Mouse (Mus musculus) thymus, postnatal 14 days (tissue): ENCODE measurements around the gene Spon1.

Experiments
- DNase-seq: peaks from one replicate; pipeline ENCODE4 v3.0.0; 2021

The Spon1 gene

DNA sequence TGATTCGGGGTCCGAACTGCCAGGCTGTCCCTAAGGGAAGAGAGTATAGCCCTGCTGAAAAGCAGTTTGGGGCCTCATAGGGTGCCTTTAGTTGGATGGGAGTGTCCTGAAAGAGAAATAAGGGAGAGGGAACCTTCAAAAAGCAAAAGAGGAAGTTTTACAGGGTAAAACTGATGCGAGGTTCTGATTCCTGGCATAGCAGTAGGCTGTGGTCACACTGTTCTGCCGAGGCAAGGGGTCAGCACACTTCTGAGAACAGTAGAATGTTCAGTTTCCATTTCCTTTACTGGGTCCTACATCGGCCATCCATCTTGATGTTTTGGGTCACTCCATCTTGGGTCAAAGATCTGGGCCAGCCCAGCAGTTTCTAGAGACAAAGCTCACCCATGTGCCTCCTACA lies 14.5 kb downstream of the Spon1 start:
- no peak for DNase-seq

DNA sequence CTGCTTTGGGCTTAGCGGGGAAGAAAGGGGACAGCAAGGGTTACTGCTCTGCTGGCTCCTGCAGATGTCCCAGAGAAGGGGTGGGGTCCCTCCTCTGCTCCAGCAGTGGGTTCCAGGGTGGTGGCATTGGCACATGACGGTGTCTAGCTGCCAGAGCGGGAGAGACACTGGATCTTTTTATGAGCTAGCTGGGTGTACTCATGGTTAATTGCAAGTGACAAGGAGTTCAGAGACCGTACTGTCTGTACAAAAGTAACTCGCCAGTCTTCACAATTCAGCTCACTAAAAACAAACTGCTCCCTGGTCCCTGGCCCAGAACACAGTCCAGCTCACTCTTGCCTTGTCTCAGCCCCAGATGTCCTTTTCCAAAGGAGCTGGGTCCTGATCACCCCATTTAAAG lies 26.2 kb downstream of the Spon1 start:
- DNase-seq: no peak

GRCm38 (mm10) chr7:113792871-113793270 lies 27.1 kb downstream of the Spon1 start:
- DNase-seq: no peak

DNA sequence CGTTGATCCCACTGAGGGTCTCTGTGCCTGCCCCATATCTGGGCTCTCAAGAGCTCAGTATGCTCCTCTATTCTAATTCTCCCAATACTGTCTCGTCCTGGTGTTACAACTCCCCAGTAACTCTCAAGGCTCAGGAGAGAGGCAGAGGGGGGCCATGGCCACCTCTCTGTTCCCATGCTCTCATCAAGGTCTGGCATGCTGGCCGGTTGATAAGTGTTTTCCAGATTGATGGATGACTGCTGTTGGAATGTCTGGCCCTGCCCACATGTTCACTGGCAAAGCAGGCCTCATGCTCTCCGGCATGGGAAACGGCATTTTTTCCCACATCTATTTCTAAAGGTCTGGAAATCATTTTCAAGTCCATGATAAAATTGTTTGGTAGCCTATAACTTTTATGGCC lies 29.4 kb downstream of the Spon1 start:
- no peak for DNase-seq

DNA sequence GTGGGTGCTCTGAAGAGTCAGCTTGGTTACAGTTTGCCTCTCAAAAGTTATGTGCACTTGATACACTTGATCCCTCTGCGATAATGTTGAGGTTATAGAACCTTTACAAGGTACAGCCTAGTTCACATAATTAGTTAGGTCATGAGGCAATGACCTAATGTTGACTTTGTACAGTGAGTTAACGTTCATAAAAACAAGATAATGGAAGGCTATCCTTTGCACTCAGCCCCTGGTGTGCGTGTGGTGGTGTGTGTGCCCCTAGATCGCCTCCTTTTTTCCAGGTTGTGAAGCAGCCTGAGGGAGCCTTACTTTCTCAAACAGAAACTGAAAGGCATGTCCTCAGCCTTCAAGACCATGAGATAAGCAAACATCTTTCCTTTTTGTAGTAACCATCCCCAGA lies 31.3 kb downstream of the Spon1 start:
- no peak for DNase-seq

GRCm38 (mm10) chr7:113798605-113799255 lies 32.9 kb downstream of the Spon1 start:
- no peak for DNase-seq

DNA sequence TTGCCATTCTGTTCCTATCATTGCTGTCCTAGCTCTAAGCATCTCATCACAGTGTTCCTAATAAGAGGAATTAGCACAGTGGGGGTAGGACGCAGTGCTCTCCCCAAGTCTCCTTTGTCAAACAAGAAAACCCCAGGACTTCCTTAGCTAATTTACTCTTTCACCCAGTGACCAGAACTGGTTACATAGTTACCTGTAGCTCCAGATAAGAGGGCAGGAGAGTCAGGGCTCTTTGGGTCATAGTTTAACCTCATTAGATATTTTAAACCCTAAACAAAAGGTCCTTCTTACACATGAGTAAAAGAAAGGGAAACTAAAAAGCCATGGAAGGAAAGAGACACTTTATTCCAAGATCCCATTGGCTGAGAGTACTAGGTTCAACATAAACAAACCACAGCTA lies 44.0 kb downstream of the Spon1 start:
- no peak for DNase-seq

DNA sequence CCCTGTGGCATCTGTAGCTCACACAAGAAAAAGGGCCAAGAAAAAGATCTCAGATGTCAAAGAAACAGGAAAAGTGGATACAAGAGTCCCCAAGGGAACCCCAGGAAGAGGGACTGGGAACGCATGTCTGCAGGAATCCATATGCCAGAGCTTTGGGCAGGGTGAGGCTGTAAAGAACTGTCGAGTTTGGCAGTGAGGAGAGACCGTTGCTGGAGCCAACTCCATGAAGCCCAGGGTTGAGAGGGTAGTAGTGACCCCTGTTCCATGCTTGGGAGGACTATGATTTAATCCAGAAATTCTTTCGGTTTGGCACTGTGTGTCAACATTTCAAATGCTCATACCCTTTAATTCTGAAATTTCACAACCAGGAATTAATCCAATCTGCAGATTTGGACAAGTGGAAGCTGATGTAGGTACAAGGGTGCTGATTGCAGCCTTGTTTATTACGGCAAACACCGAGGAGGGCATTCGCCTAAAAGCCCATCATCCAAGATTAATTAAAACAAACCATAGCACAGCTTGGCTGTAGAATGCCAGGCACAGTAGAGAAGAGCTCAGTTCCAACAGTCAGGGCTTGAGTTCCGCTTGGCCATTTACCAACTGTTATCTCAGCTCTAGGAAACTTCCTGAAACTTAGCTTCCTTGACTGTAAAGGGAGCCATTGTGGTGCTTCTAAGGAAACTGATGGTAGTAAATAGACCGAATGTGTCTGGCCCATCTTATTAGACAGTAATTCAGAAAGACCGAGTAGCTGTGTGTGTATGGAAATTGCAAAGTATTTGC lies 45.8 kb downstream of the Spon1 start:
- no peak for DNase-seq

- DNase-seq: no peak
These were observed 48.4 kb downstream of the Spon1 start for GRCm38 (mm10) chr7:113814101-113814779.

DNA sequence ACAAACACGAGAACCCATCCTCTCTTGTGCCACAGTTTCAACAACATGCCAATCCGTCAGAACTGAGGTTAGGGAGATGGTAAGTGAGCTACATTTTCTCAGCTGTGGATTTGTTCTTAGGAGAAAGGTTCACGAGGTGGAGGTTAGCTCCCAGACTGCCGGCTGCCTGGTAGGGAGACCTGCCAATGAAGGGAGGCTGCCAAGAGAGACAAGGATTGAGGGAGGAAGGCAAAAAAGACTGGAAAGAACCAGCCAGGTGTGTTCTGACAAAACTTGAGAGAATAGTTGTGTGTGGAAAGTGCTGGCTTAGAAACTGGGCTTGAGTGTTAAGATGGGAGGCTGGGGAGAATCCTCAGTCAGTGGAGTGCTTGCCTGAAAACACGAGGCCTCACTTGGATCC lies 49.9 kb downstream of the Spon1 start:
- DNase-seq: no peak

DNA sequence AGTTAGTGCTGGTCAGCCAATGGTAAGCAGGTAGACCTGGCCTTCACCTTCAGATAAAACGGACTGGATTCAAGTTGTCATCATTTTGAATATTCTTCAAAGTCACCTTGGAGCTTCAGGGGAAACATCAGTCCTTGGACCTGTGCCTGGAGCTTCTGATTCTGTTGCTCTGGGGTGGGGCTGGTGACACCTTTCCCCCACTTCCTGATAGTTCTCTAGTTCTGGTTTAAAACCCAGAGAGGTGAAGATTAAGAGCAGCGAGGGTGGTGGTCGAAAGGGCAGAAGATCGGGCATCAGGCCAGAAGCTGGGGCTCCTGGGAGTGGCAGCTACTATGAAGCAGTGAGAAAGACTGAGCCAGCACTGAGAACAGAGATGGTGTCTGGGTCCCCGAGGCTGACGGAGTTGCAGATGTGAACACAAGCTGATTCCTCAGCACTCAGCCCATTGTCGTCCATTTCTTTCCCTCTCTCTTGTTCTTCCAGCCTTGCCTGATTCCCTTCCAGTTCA lies 51.1 kb downstream of the Spon1 start:
- DNase-seq: no peak

GRCm38 (mm10) chr7:113818116-113818515 lies 52.3 kb downstream of the Spon1 start:
- no peak for DNase-seq

DNA sequence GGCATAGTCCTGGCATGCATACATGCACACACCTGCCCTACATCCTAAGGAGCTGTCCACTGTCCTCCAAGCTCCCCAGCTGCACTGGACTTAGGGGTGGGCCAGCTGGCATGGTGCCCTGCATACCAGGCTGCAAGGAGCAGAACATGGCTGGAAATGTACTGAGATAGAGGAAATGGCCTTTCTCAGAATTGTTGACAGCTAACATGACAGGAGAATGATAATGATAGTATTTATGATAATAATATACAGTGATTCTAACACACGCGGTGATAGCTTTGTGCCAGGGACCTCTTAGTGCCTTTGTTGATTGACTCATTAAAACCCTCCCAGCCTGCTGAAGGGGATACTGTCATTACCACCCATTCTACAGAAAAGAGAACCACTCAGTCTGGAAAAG lies 54.4 kb downstream of the Spon1 start:
- no peak for DNase-seq

- DNase-seq: no peak
These were observed 57.2 kb downstream of the Spon1 start for GRCm38 (mm10) chr7:113823026-113823425.

- DNase-seq: no peak
These were observed 58.9 kb downstream of the Spon1 start for GRCm38 (mm10) chr7:113824651-113825050.

GRCm38 (mm10) chr7:113825498-113826205 lies 59.9 kb downstream of the Spon1 start:
- DNase-seq: no peak

GRCm38 (mm10) chr7:113826510-113826909 lies 60.7 kb downstream of the Spon1 start:
- no peak for DNase-seq

DNA sequence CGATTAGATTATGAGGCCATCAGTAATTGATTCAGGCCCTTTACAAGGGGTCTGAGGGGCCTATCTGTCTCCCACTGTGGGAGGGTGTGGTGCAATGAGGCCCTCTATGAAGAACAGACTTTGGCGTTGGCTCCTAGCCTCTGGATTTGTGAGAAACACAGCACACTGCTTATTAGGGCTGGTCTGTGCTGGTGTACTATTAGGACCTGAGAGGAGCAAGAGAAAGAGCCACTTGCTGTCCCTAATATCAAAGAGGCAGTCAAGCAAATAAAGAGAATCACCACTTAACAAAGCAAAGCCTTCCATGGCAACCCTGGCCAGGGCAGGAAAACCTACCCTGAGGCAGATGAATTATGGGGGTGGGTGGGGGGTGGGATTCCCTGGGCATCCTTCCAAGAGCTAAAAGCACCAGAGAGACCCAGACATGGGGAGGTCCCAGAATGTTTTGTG lies 62.3 kb downstream of the Spon1 start:
- DNase-seq: no peak

GRCm38 (mm10) chr7:113828576-113828975 lies 62.8 kb downstream of the Spon1 start:
- DNase-seq: no peak

GRCm38 (mm10) chr7:113837151-113837550 lies 71.4 kb downstream of the Spon1 start:
- no peak for DNase-seq

GRCm38 (mm10) chr7:113839431-113839830 lies 73.6 kb downstream of the Spon1 start:
- no peak for DNase-seq

- DNase-seq: no peak
These were observed 75.7 kb downstream of the Spon1 start for GRCm38 (mm10) chr7:113841521-113841920.

DNA sequence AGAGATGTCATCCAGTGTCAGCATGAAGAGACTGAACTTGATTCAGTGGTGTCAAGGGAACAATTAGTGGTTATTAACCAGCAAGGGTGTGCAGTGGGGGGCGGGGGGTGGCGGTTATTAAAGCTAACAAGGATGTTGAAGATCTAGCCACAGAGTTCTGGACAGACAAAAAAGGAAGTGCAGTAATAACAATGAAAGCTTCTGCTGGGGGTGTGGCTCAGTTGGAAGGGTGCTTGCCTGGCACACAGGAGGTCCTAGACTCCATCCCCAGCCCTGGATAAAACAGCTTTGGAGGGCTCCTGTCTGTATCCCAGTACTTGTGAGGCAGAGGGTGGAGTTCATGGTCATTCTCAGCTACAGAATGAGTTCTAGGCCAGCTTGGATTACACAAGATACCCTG lies 77.4 kb downstream of the Spon1 start:
- DNase-seq: no peak
